Mouse (Mus musculus) neural tube, embryonic 14.5 days (tissue): ENCODE results near the gene Fut1. TPM values are rescaled to one million over a fixed set of nuclear protein-coding genes. Genes with fewer than 3 reads are reported as not detected.
"Not testable (repeated sequence)": the region's sequence is repeated elsewhere in the genome, so short reads cannot be mapped to it uniquely, and the experiment has no call there.

Experiments
- ATAC-seq: fragments of 200-750 bp; cut with Nextera tagmentation; 2 replicates; pipeline ENCODE4 v1.8.0; 2017; ENCODE audit warnings: low read depth, mild to moderate bottlenecking, moderate TSS enrichment, moderate library complexity
- H3K27ac ChIP-seq: fragments of 300-500 bp; sonication (generic); 2 replicates; pipeline ENCODE4 v1.5.1; 2014; ENCODE audit warnings: low read depth, mild to moderate bottlenecking, control low read depth, low read length, moderate library complexity, mixed read lengths
- H3K27me3 ChIP-seq: fragments of 300-500 bp; sonication (generic); 2 replicates; pipeline ENCODE4 v1.6.1; 2014; ENCODE audit warnings: low read length; ENCODE audit not compliant: control insufficient read depth, insufficient read depth
- H3K36me3 ChIP-seq: fragments of 300-500 bp; sonication (generic); 2 replicates; pipeline ENCODE4 v1.6.1; 2014; ENCODE audit warnings: low read length, mixed read lengths; ENCODE audit not compliant: control insufficient read depth, insufficient read depth
- H3K4me1 ChIP-seq: fragments of 300-500 bp; sonication (generic); 2 replicates; pipeline ENCODE4 v1.6.1; 2014; ENCODE audit warnings: low read length; ENCODE audit not compliant: control insufficient read depth, insufficient read depth
- H3K4me2 ChIP-seq: fragments of 300-500 bp; sonication (generic); 2 replicates; pipeline ENCODE4 v1.6.1; 2014; ENCODE audit warnings: mild to moderate bottlenecking, low read depth, low read length, control low read depth
- H3K4me3 ChIP-seq: fragments of 300-500 bp; sonication (generic); 2 replicates; pipeline ENCODE4 v1.5.1; 2014; ENCODE audit warnings: low read depth, low read length, control low read depth, mixed read lengths
- H3K9ac ChIP-seq: fragments of 300-500 bp; sonication (generic); replicated peaks from 2 replicates; pipeline ENCODE4 v1.6.1; 2014; ENCODE audit warnings: low read depth, mild to moderate bottlenecking, control low read depth, low read length, mixed read lengths
- H3K9me3 ChIP-seq: fragments of 300-500 bp; sonication (generic); 2 replicates; pipeline ENCODE4 v1.6.1; 2016; ENCODE audit warnings: low read length; ENCODE audit not compliant: control insufficient read depth
- WGBS: fragments of 180-500 bp; shearing (Covaris S2); extraction: QIAGEN DNeasy Blood & Tissue Kit; methylation state at CpG from one replicate; pipeline ENCODE4 v1.1.7; 2014; 5-methylcytosine and 5-hydroxymethylcytosine counted together
- polyA plus RNA-seq: library from polyadenylated mRNA; unstranded; fragments of >200 nt; fragmentation: Nextera tagmentation; extraction: Ambion mirVana; gene quantifications from 2 replicates; pipeline ENCODE4 v1.2.1, GENCODE M21; 2014

The Fut1 gene
- polyA plus RNA-seq, 1 experiment from 2014 or later = not detected

DNA sequence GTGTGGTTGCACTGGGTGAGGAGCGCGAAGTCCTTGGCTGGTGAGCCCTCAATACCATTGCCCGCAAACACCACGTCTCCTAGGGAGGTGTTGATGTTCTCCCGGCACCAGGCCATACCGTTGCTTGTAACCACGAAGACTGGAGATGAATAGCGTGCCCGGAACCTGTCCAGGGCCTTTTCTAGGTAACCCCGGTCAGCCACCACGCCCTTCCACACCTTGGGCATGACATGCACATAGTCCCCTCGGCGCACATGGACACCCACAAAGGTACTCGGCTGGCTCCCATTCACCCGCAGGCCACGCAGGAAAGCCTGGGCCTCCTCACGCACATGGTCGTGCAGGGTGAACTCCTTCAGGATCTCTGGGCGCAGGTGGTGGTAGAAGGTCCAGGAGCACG is 33.4 kb downstream of the Fut1 start:
- WGBS = 98% methylated on average over 19 of the region's 20 CpGs
- not testable (repeated sequence) for H3K36me3 ChIP-seq, H3K27ac ChIP-seq, H3K4me3 ChIP-seq, H3K4me1 ChIP-seq, H3K4me2 ChIP-seq, ATAC-seq, H3K9ac ChIP-seq, H3K27me3 ChIP-seq, H3K9me3 ChIP-seq

DNA sequence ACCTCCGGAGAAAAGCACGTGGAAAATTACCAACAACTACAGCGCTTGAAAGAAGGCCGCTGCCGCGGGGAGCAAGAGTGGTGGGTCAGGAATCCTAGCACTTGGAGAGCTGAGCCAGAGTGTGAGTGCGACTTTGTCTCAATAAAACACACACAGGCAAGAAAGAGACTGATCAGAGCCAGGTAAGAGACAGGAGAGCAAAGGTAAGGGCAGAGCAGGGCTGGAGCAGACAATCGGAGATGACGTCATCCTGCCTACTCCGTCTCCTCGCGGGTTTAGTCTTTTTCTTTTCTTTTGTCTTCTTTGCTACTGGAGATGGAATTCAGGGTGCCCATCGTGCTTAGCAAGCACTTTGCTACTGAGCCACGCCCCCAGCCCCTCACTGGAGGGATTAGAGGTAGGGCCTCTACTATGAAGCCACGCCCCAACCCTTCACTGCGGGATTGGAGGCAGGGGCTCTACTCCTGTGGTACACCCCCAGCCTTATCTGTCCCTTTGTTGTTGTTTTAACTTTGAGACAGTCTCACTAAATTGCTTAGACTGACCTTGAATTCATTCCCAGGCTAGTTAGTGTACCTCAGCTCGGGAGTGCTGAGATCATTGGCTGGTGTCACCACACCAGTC is 37.4 kb downstream of the Fut1 start:
- Histone ChIP-seq H3K27me3 (no peaks in the 10 kb centered on the region), H3K9ac (no peak overlapping the region), H3K27ac (no peak overlapping the region), H3K4me2 (no peak overlapping the region; the same call in 1 of the 2 replicates), H3K4me1 (no peaks in the 10 kb centered on the region), H3K36me3 (no peaks in the 10 kb centered on the region), H3K9me3 (no peaks in the 10 kb centered on the region), H3K4me3 (no peak overlapping the region)
- ATAC-seq = no peak
- 43% methylated on average over 17 of the region's 17 CpGs for WGBS

DNA sequence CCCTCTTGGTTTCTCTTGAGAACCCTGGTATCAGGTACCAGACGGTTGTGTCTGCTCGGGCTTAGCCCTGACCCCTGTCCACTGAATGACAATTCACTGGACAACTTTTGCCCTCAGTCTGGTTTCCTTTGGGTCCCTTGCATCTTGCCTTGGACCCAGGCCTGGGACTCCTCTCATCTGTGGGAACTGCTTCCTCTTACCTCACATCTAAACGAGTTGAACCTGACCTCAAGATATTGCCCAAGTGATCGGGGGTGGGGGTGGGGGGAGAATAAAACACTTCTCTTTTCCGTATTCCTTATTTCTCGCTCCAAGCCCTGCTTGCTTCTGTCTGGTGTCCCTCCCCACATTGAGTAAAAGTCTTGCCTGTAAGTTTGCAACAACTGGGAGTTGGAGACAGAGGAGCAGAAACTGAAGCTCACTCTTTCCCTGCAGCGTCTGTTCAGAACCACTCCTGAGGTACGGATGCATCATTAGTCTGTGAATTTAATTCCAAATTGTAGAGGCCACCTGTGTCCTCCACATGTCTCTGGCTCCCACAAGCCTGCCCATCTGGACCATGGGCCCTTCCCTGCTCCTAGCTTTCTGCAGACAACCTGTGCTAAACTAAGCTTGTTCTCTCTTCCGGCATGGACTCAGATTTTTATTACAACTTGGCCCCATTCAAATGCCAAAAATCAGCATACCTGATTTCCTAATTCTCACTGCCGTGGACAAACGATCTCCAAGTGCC is 43.8 kb downstream of the Fut1 start:
- WGBS = 84% methylated on average over 11 of the region's 11 CpGs
- H3K36me3 ChIP-seq = no peaks in the 10 kb centered on the region
- no peaks in the 10 kb centered on the region for H3K4me1 ChIP-seq
- ATAC-seq = no peak
- no peak overlapping the region for H3K4me2 ChIP-seq
- no peak overlapping the region for H3K4me3 ChIP-seq
- H3K9me3 ChIP-seq = no peaks in the 10 kb centered on the region
- no peak overlapping the region for H3K9ac ChIP-seq
- no peak overlapping the region for H3K27ac ChIP-seq
- H3K27me3 ChIP-seq = no peaks in the 10 kb centered on the region

DNA sequence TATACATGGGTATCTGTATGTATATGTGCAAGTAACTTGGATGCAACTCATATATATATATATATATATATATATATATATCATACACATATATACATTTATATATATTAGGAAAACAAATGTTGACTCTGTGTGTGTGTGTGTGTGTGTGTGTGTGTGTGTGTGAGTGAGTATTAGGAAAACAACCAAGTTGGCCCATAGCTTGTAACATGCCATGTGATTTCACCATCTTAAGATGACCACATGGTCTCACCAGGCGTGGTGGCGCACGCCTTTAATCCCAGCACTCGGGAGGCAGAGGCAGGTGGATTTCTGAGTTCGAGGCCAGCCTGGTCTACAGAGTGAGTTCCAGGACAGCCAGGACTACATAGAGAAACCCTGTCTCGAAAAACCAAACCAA is 44.6 kb downstream of the Fut1 start:
- H3K27me3 ChIP-seq, H3K27ac ChIP-seq, H3K36me3 ChIP-seq, H3K4me1 ChIP-seq, H3K4me2 ChIP-seq, H3K4me3 ChIP-seq, H3K9ac ChIP-seq, H3K9me3 ChIP-seq, ATAC-seq: not testable (repeated sequence)
- 87% methylated on average over 6 of the region's 6 CpGs for WGBS

DNA sequence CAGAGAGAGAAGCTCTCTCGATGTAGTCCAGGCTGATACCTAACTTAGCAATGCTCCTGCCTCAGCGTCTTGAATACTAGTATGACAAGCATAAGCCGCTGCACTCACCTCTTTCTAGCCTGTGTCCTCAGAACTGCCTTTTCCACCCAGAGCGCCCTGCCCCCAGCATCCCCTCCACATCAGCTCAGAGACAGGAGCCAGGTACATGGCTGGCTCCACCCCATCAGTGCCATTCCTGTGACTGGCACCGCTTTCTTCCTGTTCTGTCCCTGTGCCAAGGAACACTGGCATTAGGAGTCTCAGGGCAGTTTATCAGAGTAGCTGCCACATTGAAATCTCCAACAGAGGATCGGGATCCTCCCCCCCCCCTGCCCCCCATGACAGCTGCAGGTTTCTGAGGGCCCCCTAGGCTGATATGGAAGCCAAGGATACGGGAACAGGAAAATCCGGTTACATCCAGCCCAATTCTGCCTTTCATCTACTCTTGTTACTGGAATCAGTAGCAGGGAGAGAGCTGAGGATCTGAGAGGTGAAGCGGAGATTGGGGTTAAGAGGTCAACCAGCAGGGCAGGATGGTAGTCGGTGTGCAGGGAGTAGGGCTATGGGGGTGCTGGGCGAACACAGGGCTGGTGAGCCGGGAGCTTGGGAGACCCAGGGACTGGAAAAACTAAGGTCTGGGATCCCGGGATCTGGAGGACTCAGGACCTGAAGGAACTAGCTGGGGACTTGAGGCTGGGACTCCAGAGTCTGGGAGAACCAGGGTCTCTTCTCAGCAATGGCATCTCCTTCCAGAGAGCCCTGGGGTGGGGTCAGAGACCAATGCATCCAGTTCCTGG is 48.4 kb downstream of the Fut1 start:
- Histone ChIP-seq H3K36me3 (no peaks in the 10 kb centered on the region), H3K4me1 (no peaks in the 10 kb centered on the region), H3K27ac (no peak overlapping the region), H3K27me3 (no peaks in the 10 kb centered on the region), H3K9me3 (no peaks in the 10 kb centered on the region), H3K9ac (no peak overlapping the region), H3K4me2 (no peak overlapping the region), H3K4me3 (no peak overlapping the region)
- ATAC-seq = no peak
- 63% methylated on average over 13 of the region's 13 CpGs for WGBS

DNA sequence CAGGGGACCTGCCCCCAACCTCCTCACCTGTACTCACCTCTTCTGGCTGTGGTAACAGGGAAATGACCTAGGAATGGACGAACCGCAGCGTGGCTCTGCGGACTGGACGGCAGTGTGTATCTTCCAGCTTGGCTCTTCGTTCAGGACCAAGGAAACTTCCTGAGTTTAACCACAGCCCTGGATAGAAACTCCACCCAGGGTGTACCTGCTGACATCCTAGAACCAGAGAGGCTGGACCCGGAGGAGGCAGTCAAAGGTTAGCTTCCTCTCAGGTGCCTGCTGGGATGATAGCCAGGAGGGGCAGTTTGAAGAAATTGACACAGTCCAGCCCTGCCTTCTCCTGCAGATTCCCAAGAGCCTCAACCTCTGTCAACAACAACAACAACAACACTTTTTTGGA is 49.1 kb downstream of the Fut1 start, which contains the start of gene Fut2:
Gene Fut2, minus strand, starts transcription at position 234 of the 400 bp plus-strand sequence.
- no peak within 1 kb of the TSS for H3K4me2 ChIP-seq
- H3K4me3 ChIP-seq = no peak within 1 kb of the TSS
- H3K27ac ChIP-seq = no peak within 1 kb of the TSS
- H3K4me1 ChIP-seq = no peaks in the 10 kb centered on the region
- no peaks in the 10 kb centered on the region for H3K27me3 ChIP-seq
- no peak within 1 kb of the TSS for H3K9ac ChIP-seq
- ATAC-seq = no peak
- no peaks in the 10 kb centered on the region for H3K36me3 ChIP-seq
- H3K9me3 ChIP-seq = no peaks in the 10 kb centered on the region
- WGBS = 86% methylated on average over 7 of the region's 7 CpGs

DNA sequence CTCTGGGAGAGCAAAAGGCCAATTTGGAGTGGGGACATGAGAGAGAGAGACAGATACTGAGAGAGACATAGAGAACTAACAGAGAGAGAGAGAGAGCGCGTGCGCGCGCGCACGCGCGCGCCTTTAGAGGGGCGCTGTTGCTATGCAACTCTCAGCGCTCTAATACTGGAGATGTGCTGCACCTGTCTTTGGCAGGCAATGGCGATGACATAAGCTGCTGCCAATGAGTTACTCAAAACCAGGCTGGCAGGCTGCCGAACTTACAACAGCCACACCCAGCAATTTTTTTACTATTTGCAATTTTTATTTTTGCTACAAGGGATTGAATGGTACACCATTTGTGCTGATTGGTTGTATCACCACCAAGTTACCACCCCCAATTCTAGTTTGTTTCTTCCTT is 50.7 kb downstream of the Fut1 start:
- H3K9me3 ChIP-seq = no peaks in the 10 kb centered on the region
- 82% methylated on average over 14 of the region's 14 CpGs for WGBS
- ATAC-seq = no peak

DNA sequence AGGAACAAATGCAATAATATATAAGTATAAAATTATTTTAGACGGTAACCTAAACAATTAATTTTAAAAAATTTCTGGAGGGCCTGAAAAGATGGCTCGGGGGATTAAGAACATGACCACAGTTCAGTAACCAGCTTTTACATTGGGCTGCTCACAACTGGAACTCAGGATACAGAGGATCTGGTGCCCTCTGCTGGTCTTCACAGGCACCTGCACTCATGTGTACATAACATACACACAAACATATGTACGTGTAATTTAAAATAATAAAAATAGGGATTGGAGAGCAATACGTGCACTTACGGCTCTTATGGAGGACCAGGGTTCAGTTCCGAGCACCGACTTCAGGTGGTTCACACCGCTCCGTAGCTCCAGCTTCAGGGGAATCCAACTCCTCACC is 51.8 kb downstream of the Fut1 start:
- ATAC-seq = no peak
- no peaks in the 10 kb centered on the region for H3K4me1 ChIP-seq
- WGBS = 96% methylated on average over 9 of the region's 9 CpGs
- H3K36me3 ChIP-seq = no peaks in the 10 kb centered on the region
- no peaks in the 10 kb centered on the region for H3K27me3 ChIP-seq
- H3K4me3 ChIP-seq = no peak overlapping the region
- no peak overlapping the region for H3K4me2 ChIP-seq
- H3K27ac ChIP-seq = no peak overlapping the region
- H3K9me3 ChIP-seq = no peaks in the 10 kb centered on the region
- no peak overlapping the region for H3K9ac ChIP-seq

More for the DNA sequence above, 50.7 kb downstream of the Fut1 start:
- Histone ChIP-seq H3K4me1 (no peaks in the 10 kb centered on the region), H3K27me3 (no peaks in the 10 kb centered on the region), H3K36me3 (no peaks in the 10 kb centered on the region), H3K27ac (no peak overlapping the region), H3K4me3 (no peak overlapping the region), H3K9ac (no peak overlapping the region), H3K4me2 (no peak overlapping the region)
